Mouse (Mus musculus): ENCODE measurements around the gene Bcl2.

The Bcl2 gene

GRCm38 (mm10) chr1:106712330-106712729 is 1.7 kb downstream of the Bcl2 start:
- peak; percentile 87 for DNase-seq (ENCODE audit: low read depth)

GRCm38 (mm10) chr1:106711356-106712125 is 2.5 kb downstream of the Bcl2 start:
- DNase-seq (ENCODE audit: low read depth): peak; percentile 52

- peak; percentile 37 for DNase-seq (ENCODE audit: low read depth)
Observed at GRCm38 (mm10) chr1:106710202-106710601, 3.9 kb downstream of the Bcl2 start.

GRCm38 (mm10) chr1:106707036-106707880 is 6.8 kb downstream of the Bcl2 start:
- DNase-seq (ENCODE audit: low read depth): peak; percentile 41

GRCm38 (mm10) chr1:106703183-106703582 is 10.9 kb downstream of the Bcl2 start:
- no peak for DNase-seq (ENCODE audit: low read depth)

- DNase-seq (ENCODE audit: low read depth): no peak
Observed at GRCm38 (mm10) chr1:106702471-106703175, 11.5 kb downstream of the Bcl2 start.

- no peak for DNase-seq (ENCODE audit: low read depth)
Observed at GRCm38 (mm10) chr1:106700520-106701114, 13.5 kb downstream of the Bcl2 start.

- DNase-seq (ENCODE audit: low read depth): no peak
Observed at GRCm38 (mm10) chr1:106696472-106696871, 17.6 kb downstream of the Bcl2 start.

GRCm38 (mm10) chr1:106695649-106696048 is 18.4 kb downstream of the Bcl2 start:
- DNase-seq (ENCODE audit: low read depth): no peak

GRCm38 (mm10) chr1:106694316-106694715 is 19.8 kb downstream of the Bcl2 start:
- DNase-seq (ENCODE audit: low read depth): no peak

GRCm38 (mm10) chr1:106692599-106692998 is 21.5 kb downstream of the Bcl2 start:
- no peak for DNase-seq (ENCODE audit: low read depth)

GRCm38 (mm10) chr1:106690887-106691286 is 23.2 kb downstream of the Bcl2 start:
- DNase-seq (ENCODE audit: low read depth): no peak

GRCm38 (mm10) chr1:106688161-106688516 is 25.9 kb downstream of the Bcl2 start:
- peak; percentile 43 for DNase-seq (ENCODE audit: low read depth)

GRCm38 (mm10) chr1:106687435-106688160 is 26.5 kb downstream of the Bcl2 start:
- peak; percentile 54 for DNase-seq (ENCODE audit: low read depth)

- peak; percentile 32 for DNase-seq (ENCODE audit: low read depth)
Observed at GRCm38 (mm10) chr1:106685702-106686101, 28.4 kb downstream of the Bcl2 start.

GRCm38 (mm10) chr1:106684546-106684945 is 29.5 kb downstream of the Bcl2 start:
- no peak for DNase-seq (ENCODE audit: low read depth)

- DNase-seq (ENCODE audit: low read depth): no peak
Observed at GRCm38 (mm10) chr1:106682829-106683228, 31.2 kb downstream of the Bcl2 start.

GRCm38 (mm10) chr1:106679800-106680515 is 34.1 kb downstream of the Bcl2 start:
- DNase-seq (ENCODE audit: low read depth): no peak

GRCm38 (mm10) chr1:106678060-106678478 is 36.0 kb downstream of the Bcl2 start:
- peak; percentile 53 for DNase-seq (ENCODE audit: low read depth)
